Mouse (Mus musculus) heart, embryonic 11.5 days (tissue): ENCODE results near the gene Gm17542. TPM values are rescaled to one million over a fixed set of nuclear protein-coding genes. Genes with fewer than 3 reads are reported as not detected.

Experiments used
- polyA plus RNA-seq: library from polyadenylated mRNA; unstranded; fragments of >200 nt; fragmentation: Nextera tagmentation; extraction: Ambion mirVana; gene quantifications from 2 replicates; pipeline ENCODE4 v1.2.1, GENCODE M21; 2014

Gene Gm17542
- polyA plus RNA-seq, 1 experiment from 2014 or later: not detected

Other genes starting within 250 kb of the Gm17542 start
- 4.9 and 7.4 TPM in 2 replicates for gene Ccdc138, start 220.3 kb downstream of the Gm17542 start, polyA plus RNA-seq
- 0.13 TPM in 1 of 2 replicates, not detected in the other for gene Edar, start 42.6 kb downstream of the Gm17542 start, polyA plus RNA-seq
- 0.18 and 0.63 TPM in 2 replicates for gene Sh3rf3, start 95.1 kb upstream of the Gm17542 start, polyA plus RNA-seq